Mouse (Mus musculus): ENCODE measurements around the gene Ywhae.

DNA sequence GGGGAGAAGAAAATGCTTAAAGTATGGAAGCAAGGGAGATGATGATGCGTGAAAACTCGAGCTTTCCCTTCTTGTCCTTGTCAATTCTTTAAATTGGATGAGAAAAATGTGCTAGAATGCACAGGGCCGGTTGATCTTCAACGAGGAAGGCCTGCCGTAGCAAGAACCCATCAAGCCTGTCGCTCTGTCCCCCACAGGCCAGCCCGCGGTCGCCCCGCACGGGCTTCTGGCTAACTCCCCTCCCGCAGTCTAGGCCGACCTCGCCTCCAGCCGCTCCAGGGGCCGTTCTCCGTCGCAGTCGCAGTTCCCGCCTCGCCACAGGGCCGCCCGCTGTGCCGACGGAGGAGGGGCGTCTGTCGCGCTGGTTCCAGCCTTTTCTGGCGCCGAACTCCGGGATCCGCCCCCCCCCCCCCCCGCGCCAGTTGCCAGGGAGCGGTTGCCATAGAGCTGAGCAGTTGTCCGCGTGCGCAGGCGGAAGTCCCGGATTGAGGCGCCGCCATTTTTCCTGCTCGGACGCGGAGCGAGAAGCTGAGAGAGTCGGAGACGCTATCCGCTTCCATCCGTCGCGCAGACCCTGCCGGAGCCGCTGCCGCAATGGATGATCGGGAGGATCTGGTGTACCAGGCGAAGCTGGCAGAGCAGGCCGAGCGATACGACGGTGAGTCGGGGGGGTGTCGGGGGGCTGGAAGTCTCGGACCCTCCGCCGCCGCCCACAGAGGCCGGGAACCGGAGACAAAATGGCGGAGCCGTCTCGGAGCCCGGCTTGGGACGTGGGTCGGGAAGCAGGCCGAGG lies at the start of gene Ywhae:
- no peak for TF ChIP-seq CTCF (IDR thresholded peaks at IDR 0.05; ENCODE audit: low read depth, low read length)
- no peak for TF ChIP-seq POLR2A (IDR thresholded peaks at IDR 0.05; ENCODE audit: borderline replicate concordance, low read depth, low read length)

All from bone marrow macrophage, adult 2 months (primary cell).